ENCODE assay signal across 8 mouse cellular contexts in genomic region chr17:28013259-28013875, GRCm38 (mm10).
DNase-seq lines count a peak whose midpoint lies in the region; ATAC-seq lines count a peak whose summit lies in the region.

No protein-coding gene starts in this region.

- H3K27ac ChIP-seq in heart, embryonic 12.5 days (ENCODE audit: poor library complexity, severe bottlenecking), result peak overlapping the region; percentile 88
- H3K27ac ChIP-seq in kidney, embryonic 15.5 days, result peak overlapping the region; percentile 94
- peak overlapping the region; percentile 98 for H3K27ac ChIP-seq in lung, embryonic 16.5 days (ENCODE audit: low read length)

- H3K9ac ChIP-seq in heart, embryonic 12.5 days, result peak overlapping the region; percentile 50
- peak overlapping the region; percentile 19 for H3K9ac ChIP-seq in kidney, embryonic 15.5 days
- peak overlapping the region; percentile 57 for H3K9ac ChIP-seq in lung, embryonic 16.5 days (ENCODE audit: low read length)

- H3K4me3 ChIP-seq in heart, embryonic 12.5 days, result peak overlapping the region; percentile 0; the same call in 1 of the 2 replicates
- no peak overlapping the region for H3K4me3 ChIP-seq in kidney, embryonic 15.5 days (replicated peaks)
- H3K4me3 ChIP-seq in lung, embryonic 16.5 days (ENCODE audit: low read length), result no peak overlapping the region

- H3K9me3 ChIP-seq in heart, embryonic 12.5 days (replicated peaks), result no peaks in the 10 kb centered on the region
- H3K9me3 ChIP-seq in kidney, embryonic 15.5 days (replicated peaks), result no peaks in the 10 kb centered on the region
- H3K9me3 ChIP-seq in lung, embryonic 16.5 days (ENCODE audit: control insufficient read depth, low read length), result no peaks in the 10 kb centered on the region

- H3K36me3 ChIP-seq in heart, embryonic 12.5 days, result peaks cover 8% of the 10 kb centered on the region; the same call in 1 of the 2 replicates
- peaks cover 6% of the 10 kb centered on the region; the same call in 1 of the 2 replicates for H3K36me3 ChIP-seq in kidney, embryonic 15.5 days
- no peaks in the 10 kb centered on the region for H3K36me3 ChIP-seq in lung, embryonic 16.5 days (ENCODE audit: control insufficient read depth, insufficient read depth, low read length)

- peaks cover 89% of the 10 kb centered on the region for H3K4me1 ChIP-seq in heart, embryonic 12.5 days (replicated peaks)
- peaks cover 79% of the 10 kb centered on the region for H3K4me1 ChIP-seq in kidney, embryonic 15.5 days
- peaks cover 65% of the 10 kb centered on the region for H3K4me1 ChIP-seq in lung, embryonic 16.5 days (replicated peaks; ENCODE audit: control insufficient read depth, insufficient read depth, low read length)

- WGBS in heart, embryonic 12.5 days, result 12% methylated on average over 12 of the region's 12 CpGs
- 14% methylated on average over 12 of the region's 12 CpGs for WGBS in kidney, embryonic 15.5 days
- WGBS in lung, embryonic 16.5 days, result 8% methylated on average over 12 of the region's 12 CpGs

- peak overlapping the region; percentile 55 for H3K4me2 ChIP-seq in heart, embryonic 12.5 days
- H3K4me2 ChIP-seq in kidney, embryonic 15.5 days, result peak overlapping the region; percentile 37
- peak overlapping the region; percentile 40 for H3K4me2 ChIP-seq in lung, embryonic 16.5 days (ENCODE audit: low read depth, low read length)

- DNase-seq in ovary, adult 18-20 months (ENCODE audit: low spot score), result peak; percentile 58
- no peak for DNase-seq in ovary, postnatal 10 days (ENCODE audit: low spot score)
- peak; percentile 95 for DNase-seq in embryo, embryonic 10 days (ENCODE audit: low spot score)
- DNase-seq in ovary, postnatal 14 days (ENCODE audit: low spot score), result peak; percentile 54
- peak; percentile 73 for DNase-seq in urinary bladder, postnatal 4 days (ENCODE audit: low spot score in 2 of 2)

- ATAC-seq in heart, embryonic 12.5 days (ENCODE audit: insufficient number of reproducible peaks, low FRiP score), result peak; percentile 74
- ATAC-seq in kidney, embryonic 15.5 days (replicated peaks; ENCODE audit: low FRiP score), result peak; percentile 83
- ATAC-seq in lung, embryonic 16.5 days (ENCODE audit: low read depth), result peak; percentile 86

- no peaks in the 10 kb centered on the region for H3K27me3 ChIP-seq in heart, embryonic 12.5 days (replicated peaks)
- H3K27me3 ChIP-seq in kidney, embryonic 15.5 days, result no peaks in the 10 kb centered on the region
- H3K27me3 ChIP-seq in lung, embryonic 16.5 days (ENCODE audit: control insufficient read depth, insufficient read depth, low read depth, low read length), result no peaks in the 10 kb centered on the region
